Mouse (Mus musculus): ENCODE data around the gene Dok4.
"Not testable (repeated sequence)": the region's sequence is repeated elsewhere in the genome, so short reads cannot be mapped to it uniquely, and the experiment has no call there.

Dok4 gene

GRCm38 (mm10) chr8:94876820-94877219, 690 bp upstream of the Dok4 start:
- DNase-seq = peak; percentile 4

GRCm38 (mm10) chr8:94875871-94876150, 319 bp downstream of the Dok4 start:
- DNase-seq = no peak

- DNase-seq = peak; percentile 32
Measured at GRCm38 (mm10) chr8:94875096-94875870, 847 bp downstream of the Dok4 start.

GRCm38 (mm10) chr8:94874358-94874757, 1.8 kb downstream of the Dok4 start:
- peak; percentile 53 for DNase-seq

- no peak for DNase-seq
Measured at GRCm38 (mm10) chr8:94872576-94872975, 3.6 kb downstream of the Dok4 start.

GRCm38 (mm10) chr8:94872156-94872555, 4.0 kb downstream of the Dok4 start:
- no peak for DNase-seq

- DNase-seq = peak; percentile 65
Measured at GRCm38 (mm10) chr8:94871108-94871894, 4.8 kb downstream of the Dok4 start.

GRCm38 (mm10) chr8:94870474-94871107, 5.5 kb downstream of the Dok4 start:
- DNase-seq = no peak

GRCm38 (mm10) chr8:94870003-94870402, 6.1 kb downstream of the Dok4 start:
- no peak for DNase-seq

GRCm38 (mm10) chr8:94869146-94869545, 7.0 kb downstream of the Dok4 start:
- no peak for DNase-seq

- no peak for DNase-seq
Measured at GRCm38 (mm10) chr8:94866921-94867320, 9.2 kb downstream of the Dok4 start.

GRCm38 (mm10) chr8:94865292-94865691, 10.8 kb downstream of the Dok4 start:
- no peak for DNase-seq

- no peak for DNase-seq
Measured at GRCm38 (mm10) chr8:94863897-94864673, 12.0 kb downstream of the Dok4 start.

GRCm38 (mm10) chr8:94862487-94863220, 13.5 kb downstream of the Dok4 start:
- DNase-seq = no peak

- no peak for DNase-seq
Measured at GRCm38 (mm10) chr8:94861352-94861910, 14.7 kb downstream of the Dok4 start.

- peak; percentile 90 for DNase-seq
Measured at GRCm38 (mm10) chr8:94857346-94858173, 18.6 kb downstream of the Dok4 start, which contains the start of gene Polr2c. Polr2c (plus strand) TSS chr8:94857450.

- DNase-seq = no peak
Measured at GRCm38 (mm10) chr8:94857011-94857345, 19.2 kb downstream of the Dok4 start.

- not testable (repeated sequence) for DNase-seq
Measured at GRCm38 (mm10) chr8:94854761-94855160, 21.4 kb downstream of the Dok4 start.

- DNase-seq = no peak
Measured at GRCm38 (mm10) chr8:94850049-94850448, 26.1 kb downstream of the Dok4 start.

GRCm38 (mm10) chr8:94841183-94841582, 34.9 kb downstream of the Dok4 start:
- DNase-seq = no peak

GRCm38 (mm10) chr8:94838600-94838999, 37.5 kb downstream of the Dok4 start:
- peak; percentile 84 for DNase-seq

All from cerebellum, adult 11-12 months (tissue).